Mouse (Mus musculus): ENCODE data around the gene Prg4. TPM values are rescaled to one million over a fixed set of nuclear protein-coding genes. Genes with fewer than 3 reads are reported as not detected.

Gene Prg4
- polyA plus RNA-seq, 1 experiment, result 4.5 TPM

- Histone ChIP-seq H3K27ac (ENCODE audit: insufficient read depth, low read length) (no peak overlapping the region), H3K4me1 (ENCODE audit: control insufficient read depth, insufficient read depth, low read length) (no peaks in the 10 kb centered on the region), H3K4me3 (ENCODE audit: insufficient read depth, low read length) (no peak overlapping the region)
- TF ChIP-seq CTCF (IDR thresholded peaks at IDR 0.05; ENCODE audit: extremely low read depth, insufficient read depth, low read length) (no peak), POLR2A (IDR thresholded peaks at IDR 0.05; ENCODE audit: extremely low read depth, insufficient read depth, low read length) (no peak)
Observed at GRCm38 (mm10) chr1:150418426-150418825, 47.5 kb downstream of the Prg4 start.

GRCm38 (mm10) chr1:150416006-150416405 is 50.0 kb downstream of the Prg4 start:
- Histone ChIP-seq H3K27ac (ENCODE audit: insufficient read depth, low read length) (no peak overlapping the region), H3K4me3 (ENCODE audit: insufficient read depth, low read length) (no peak overlapping the region), H3K4me1 (ENCODE audit: control insufficient read depth, insufficient read depth, low read length) (no peaks in the 10 kb centered on the region)
- TF ChIP-seq CTCF (IDR thresholded peaks at IDR 0.05; ENCODE audit: extremely low read depth, insufficient read depth, low read length), result no peak
- no peak for TF ChIP-seq POLR2A (IDR thresholded peaks at IDR 0.05; ENCODE audit: extremely low read depth, insufficient read depth, low read length)

GRCm38 (mm10) chr1:150409996-150410395 is 56.0 kb downstream of the Prg4 start:
- Histone ChIP-seq H3K4me1 (ENCODE audit: control insufficient read depth, insufficient read depth, low read length) (no peaks in the 10 kb centered on the region), H3K4me3 (ENCODE audit: insufficient read depth, low read length) (no peak overlapping the region), H3K27ac (ENCODE audit: insufficient read depth, low read length) (no peak overlapping the region)
- TF ChIP-seq POLR2A (IDR thresholded peaks at IDR 0.05; ENCODE audit: extremely low read depth, insufficient read depth, low read length), result no peak
- TF ChIP-seq CTCF (IDR thresholded peaks at IDR 0.05; ENCODE audit: extremely low read depth, insufficient read depth, low read length), result no peak

- Histone ChIP-seq H3K27ac (ENCODE audit: insufficient read depth, low read length) (no peak overlapping the region), H3K4me3 (ENCODE audit: insufficient read depth, low read length) (no peak overlapping the region), H3K4me1 (ENCODE audit: control insufficient read depth, insufficient read depth, low read length) (no peaks in the 10 kb centered on the region)
- TF ChIP-seq POLR2A (IDR thresholded peaks at IDR 0.05; ENCODE audit: extremely low read depth, insufficient read depth, low read length) (no peak), CTCF (IDR thresholded peaks at IDR 0.05; ENCODE audit: extremely low read depth, insufficient read depth, low read length) (no peak)
Observed at GRCm38 (mm10) chr1:150407285-150407684, 58.7 kb downstream of the Prg4 start.

GRCm38 (mm10) chr1:150404555-150404954 is 61.4 kb downstream of the Prg4 start:
- Histone ChIP-seq H3K4me3 (ENCODE audit: insufficient read depth, low read length) (no peak overlapping the region), H3K27ac (ENCODE audit: insufficient read depth, low read length) (no peak overlapping the region), H3K4me1 (ENCODE audit: control insufficient read depth, insufficient read depth, low read length) (no peaks in the 10 kb centered on the region)
- TF ChIP-seq POLR2A (IDR thresholded peaks at IDR 0.05; ENCODE audit: extremely low read depth, insufficient read depth, low read length) (no peak), CTCF (IDR thresholded peaks at IDR 0.05; ENCODE audit: extremely low read depth, insufficient read depth, low read length) (no peak)

- Histone ChIP-seq H3K27ac (ENCODE audit: insufficient read depth, low read length) (no peak overlapping the region), H3K4me1 (ENCODE audit: control insufficient read depth, insufficient read depth, low read length) (no peaks in the 10 kb centered on the region), H3K4me3 (ENCODE audit: insufficient read depth, low read length) (no peak overlapping the region)
- TF ChIP-seq POLR2A (IDR thresholded peaks at IDR 0.05; ENCODE audit: extremely low read depth, insufficient read depth, low read length), result no peak
- TF ChIP-seq CTCF (IDR thresholded peaks at IDR 0.05; ENCODE audit: extremely low read depth, insufficient read depth, low read length), result no peak
Observed at GRCm38 (mm10) chr1:150403914-150404313, 62.1 kb downstream of the Prg4 start.

Other genes starting within 250 kb of the Prg4 start
- gene Pdc, start 146.7 kb downstream of the Prg4 start, polyA plus RNA-seq (2012; rRNA removed), result not detected in 2 replicates
- 73.7 and 74.3 TPM in 2 replicates for gene Tpr, start 73.3 kb downstream of the Prg4 start, polyA plus RNA-seq (2012; rRNA removed)
- 41.1 and 41.2 TPM in 2 replicates for gene Odr4, start 73.1 kb downstream of the Prg4 start, polyA plus RNA-seq (2012; rRNA removed)

All from cortical plate, adult 2 months (tissue).